Mouse (Mus musculus) myocyte (in vitro differentiated cells): ENCODE measurements around the gene Lpp.

Experiments used
- CEBPB ChIP-seq: IDR thresholded peaks from 2 replicates; pipeline ENCODE4 v1.6.1; 2011; ENCODE audit warnings: mild to moderate bottlenecking, moderate library complexity; ENCODE audit not compliant: poor library complexity, insufficient read depth, severe bottlenecking
- E2F4 ChIP-seq: IDR thresholded peaks from one replicate; pipeline ENCODE4 v1.6.1; 2011; ENCODE audit warnings: mild to moderate bottlenecking, control low read depth, moderate library complexity; ENCODE audit not compliant: insufficient read depth
- MAX ChIP-seq: IDR thresholded peaks from one replicate; pipeline ENCODE4 v1.6.1; 2011; ENCODE audit warnings: low read depth, mild to moderate bottlenecking, control low read depth
- MYOD1 ChIP-seq, 3 experiments: IDR thresholded peaks; one replicate each; pipeline ENCODE4 v1.6.1; 2011; ENCODE audit warnings: control low read depth in 2 of 3, low read depth in 2 of 3, mild to moderate bottlenecking in 2 of 3, moderate library complexity in 1 of 3; ENCODE audit not compliant: insufficient read length in 2 of 3, control insufficient read depth in 1 of 3
- MYOG ChIP-seq, 3 experiments: IDR thresholded peaks; one replicate each; pipeline ENCODE4 v1.6.1; 2011; ENCODE audit warnings: control low read depth in 2 of 3, low read depth in 2 of 3, mild to moderate bottlenecking in 2 of 3; ENCODE audit not compliant: insufficient read length in 2 of 3, control insufficient read depth in 1 of 3, insufficient read depth in 1 of 3
- POLR2A ChIP-seq: IDR thresholded peaks from one replicate; pipeline ENCODE4 v1.6.1; 2011; ENCODE audit warnings: low read depth, mild to moderate bottlenecking, control low read depth, moderate library complexity; ENCODE audit not compliant: insufficient read length
- POLR2AphosphoS2 ChIP-seq: IDR thresholded peaks from one replicate; pipeline ENCODE4 v1.6.1; 2011; ENCODE audit warnings: low read depth, control low read depth; ENCODE audit not compliant: insufficient read length
- REST ChIP-seq: IDR thresholded peaks from one replicate; pipeline ENCODE4 v1.6.1; 2011; ENCODE audit warnings: mild to moderate bottlenecking, control low read depth, moderate library complexity; ENCODE audit not compliant: insufficient read depth, insufficient read length
- TCF12 ChIP-seq: IDR thresholded peaks from one replicate; pipeline ENCODE4 v1.6.1; 2011; ENCODE audit warnings: mild to moderate bottlenecking, control low read depth; ENCODE audit not compliant: poor library complexity, insufficient read depth, severe bottlenecking
- TCF3 ChIP-seq: IDR thresholded peaks from one replicate; pipeline ENCODE4 v1.6.1; 2011; ENCODE audit warnings: low read depth, control low read depth; ENCODE audit not compliant: insufficient read length
- USF1 ChIP-seq: IDR thresholded peaks from one replicate; pipeline ENCODE4 v1.6.1; 2011; ENCODE audit warnings: low read depth, mild to moderate bottlenecking, control low read depth, moderate library complexity

DNA sequence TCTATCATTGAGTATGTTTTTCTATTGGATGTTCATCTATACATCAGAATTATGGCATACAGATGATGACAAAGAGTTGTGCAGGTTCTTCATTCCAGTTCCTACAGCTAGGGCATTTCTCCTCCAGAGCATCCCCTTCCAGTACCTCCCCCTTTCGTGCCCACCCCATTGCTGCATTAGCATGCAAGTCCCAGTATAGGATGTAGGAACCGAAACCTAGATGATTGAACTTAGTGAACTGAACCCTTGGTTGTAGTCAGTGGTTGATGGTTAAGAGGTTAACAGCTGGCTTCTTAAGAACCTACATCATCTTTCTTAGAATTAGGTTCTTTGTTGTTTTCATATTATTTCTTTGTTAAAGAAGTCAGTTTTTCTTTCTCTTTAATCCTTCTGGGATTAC is 265.7 kb downstream of the Lpp start:
- TF ChIP-seq MAX (no peak), POLR2A (no peak), USF1 (no peak), TCF12 (no peak), E2F4 (no peak), MYOD1 (IDR thresholded peaks at IDR 0.05; ENCODE audit: control insufficient read depth in 1 of 3, insufficient read length in 2 of 3, low read depth in 2 of 3) (no peak), POLR2AphosphoS2 (no peak), CEBPB (no peak), REST (no peak), MYOG (IDR thresholded peaks at IDR 0.05; ENCODE audit: control insufficient read depth in 1 of 3, insufficient read depth in 1 of 3, insufficient read length in 2 of 3, low read depth in 2 of 3) (no peak), TCF3 (no peak)
